Mouse (Mus musculus): ENCODE measurements around the gene Fbxo45. TPM values are rescaled to one million over a fixed set of nuclear protein-coding genes. Genes with fewer than 3 reads are reported as not detected.
"Not testable (repeated sequence)": the region's sequence is repeated elsewhere in the genome, so short reads cannot be mapped to it uniquely, and the experiment has no call there.

The Fbxo45 gene
- polyA plus RNA-seq, 2 experiments, result 4.0 to 5.1 TPM

DNA sequence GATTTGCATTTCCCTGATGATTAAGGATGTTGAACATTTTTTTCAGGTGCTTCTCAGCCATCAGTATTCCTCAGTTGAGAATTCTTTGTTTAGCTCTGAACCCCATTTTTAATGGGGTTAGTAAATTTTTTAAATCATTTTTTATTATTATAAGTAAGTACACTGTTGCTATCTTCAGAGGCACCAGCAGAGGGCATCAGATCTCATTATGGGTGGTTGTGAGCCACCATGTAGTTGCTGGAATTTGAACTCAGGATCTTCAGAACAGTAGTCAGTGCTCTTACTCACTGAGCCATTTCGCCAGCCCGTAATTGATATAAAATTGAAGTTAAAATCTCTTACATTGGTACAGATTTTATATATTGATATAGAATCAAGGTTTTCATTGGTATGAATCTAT, 17.3 kb upstream of the Fbxo45 start:
- H3K27ac ChIP-seq; ATAC-seq (ENCODE audit: insufficient read depth); H3K4me1 ChIP-seq (replicated peaks; ENCODE audit: control insufficient read depth in 2 of 2, insufficient read depth in 2 of 2, low read length in 1 of 2); H3K27me3 ChIP-seq (ENCODE audit: control insufficient read depth, insufficient read depth, low read length); H3K4me2 ChIP-seq (ENCODE audit: low read depth); H3K9ac ChIP-seq (replicated peaks); DNase-seq (ENCODE audit: low read depth in 3 of 3, low spot score in 3 of 3); H3K36me3 ChIP-seq (replicated peaks; ENCODE audit: control insufficient read depth, insufficient read depth, low read depth); H3K9me3 ChIP-seq (ENCODE audit: control insufficient read depth, low read length); H3K4me3 ChIP-seq (ENCODE audit: insufficient read depth in 1 of 2, low read depth in 2 of 2, low read length in 2 of 2): not testable (repeated sequence)
- 58% methylated on average over 2 of the region's 2 CpGs for WGBS (ENCODE audit: insufficient replicate concordance)
- peak; percentile 56 for TF ChIP-seq CTCF (IDR thresholded peaks at IDR 0.05; ENCODE audit: low read depth)

DNA sequence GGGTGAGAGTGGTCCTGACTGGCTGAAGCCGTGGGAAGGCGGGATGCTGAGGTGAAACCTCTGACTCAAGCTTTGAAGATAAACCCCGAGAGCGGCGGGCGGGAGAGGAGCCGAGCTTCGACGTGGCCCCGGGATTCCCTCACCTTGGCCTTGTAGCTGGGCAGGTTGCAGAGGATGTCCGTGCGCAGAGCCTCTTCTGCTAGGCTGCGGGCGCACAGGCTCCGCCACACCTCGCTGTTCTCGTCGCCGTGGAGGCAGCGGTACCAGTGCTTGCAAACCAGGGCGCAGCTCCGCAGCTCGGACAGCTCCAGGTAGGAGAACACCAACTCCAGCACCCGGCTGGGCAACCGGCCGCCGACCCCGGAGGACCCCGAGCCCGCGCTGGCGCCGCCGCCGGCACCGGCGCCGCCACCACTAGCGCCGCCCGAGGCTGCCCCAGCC, 587 bp downstream of the Fbxo45 start:
- ATAC-seq (ENCODE audit: insufficient read depth) (peak; percentile 52), DNase-seq (ENCODE audit: low read depth in 3 of 3, low spot score in 3 of 3) (peak; percentile 37 to 54 (median 47))
- Histone ChIP-seq H3K27ac (peak overlapping the region; percentile 82), H3K4me1 (replicated peaks; ENCODE audit: control insufficient read depth in 2 of 2, insufficient read depth in 2 of 2, low read length in 1 of 2) (peaks cover 14 to 17% of the 10 kb centered on the region in 2 experiments), H3K9ac (replicated peaks) (peak overlapping the region; percentile 94), H3K36me3 (replicated peaks; ENCODE audit: control insufficient read depth, insufficient read depth, low read depth) (peaks cover 3% of the 10 kb centered on the region; the same call in 1 of the 2 replicates), H3K27me3 (ENCODE audit: control insufficient read depth, insufficient read depth, low read length) (no peaks in the 10 kb centered on the region), H3K9me3 (ENCODE audit: control insufficient read depth, low read length) (no peaks in the 10 kb centered on the region), H3K4me2 (ENCODE audit: low read depth) (peak overlapping the region; percentile 88), H3K4me3 (ENCODE audit: insufficient read depth in 1 of 2, low read depth in 2 of 2, low read length in 2 of 2) (peak overlapping the region; percentile 68 to 91)
- WGBS (ENCODE audit: insufficient replicate concordance), result under 1% methylated on average over 41 of the region's 41 CpGs
- TF ChIP-seq EP300 (IDR thresholded peaks at IDR 0.05; ENCODE audit: low read depth) (no peak), CTCF (IDR thresholded peaks at IDR 0.05; ENCODE audit: low read depth) (no peak)

- H3K36me3 ChIP-seq (replicated peaks; ENCODE audit: control insufficient read depth, insufficient read depth, low read depth), result peaks cover 5% of the 10 kb centered on the region; the same call in 1 of the 2 replicates
- no peak for ATAC-seq (ENCODE audit: insufficient read depth)
- H3K4me3 ChIP-seq (ENCODE audit: insufficient read depth in 1 of 2, low read depth in 2 of 2, low read length in 2 of 2), result no peak overlapping the region
- no peak overlapping the region for H3K9ac ChIP-seq (replicated peaks)
- H3K9me3 ChIP-seq (ENCODE audit: control insufficient read depth, low read length), result no peaks in the 10 kb centered on the region
- DNase-seq (ENCODE audit: low read depth in 3 of 3, low spot score in 3 of 3), result no peak
- H3K27me3 ChIP-seq (ENCODE audit: control insufficient read depth, insufficient read depth, low read length), result no peaks in the 10 kb centered on the region
- H3K4me2 ChIP-seq (ENCODE audit: low read depth), result peak overlapping the region; percentile 11; the same call in 1 of the 2 replicates
- TF ChIP-seq EP300 (IDR thresholded peaks at IDR 0.05; ENCODE audit: low read depth), result no peak
- TF ChIP-seq CTCF (IDR thresholded peaks at IDR 0.05; ENCODE audit: low read depth), result no peak
- 87% methylated on average over 3 of the region's 3 CpGs for WGBS (ENCODE audit: insufficient replicate concordance)
- no peak overlapping the region for H3K27ac ChIP-seq
- peaks cover 14 to 17% of the 10 kb centered on the region in 2 experiments for H3K4me1 ChIP-seq (replicated peaks; ENCODE audit: control insufficient read depth in 2 of 2, insufficient read depth in 2 of 2, low read length in 1 of 2)
Measured at GRCm38 (mm10) chr16:32243901-32244300, 3.1 kb downstream of the Fbxo45 start.

DNA sequence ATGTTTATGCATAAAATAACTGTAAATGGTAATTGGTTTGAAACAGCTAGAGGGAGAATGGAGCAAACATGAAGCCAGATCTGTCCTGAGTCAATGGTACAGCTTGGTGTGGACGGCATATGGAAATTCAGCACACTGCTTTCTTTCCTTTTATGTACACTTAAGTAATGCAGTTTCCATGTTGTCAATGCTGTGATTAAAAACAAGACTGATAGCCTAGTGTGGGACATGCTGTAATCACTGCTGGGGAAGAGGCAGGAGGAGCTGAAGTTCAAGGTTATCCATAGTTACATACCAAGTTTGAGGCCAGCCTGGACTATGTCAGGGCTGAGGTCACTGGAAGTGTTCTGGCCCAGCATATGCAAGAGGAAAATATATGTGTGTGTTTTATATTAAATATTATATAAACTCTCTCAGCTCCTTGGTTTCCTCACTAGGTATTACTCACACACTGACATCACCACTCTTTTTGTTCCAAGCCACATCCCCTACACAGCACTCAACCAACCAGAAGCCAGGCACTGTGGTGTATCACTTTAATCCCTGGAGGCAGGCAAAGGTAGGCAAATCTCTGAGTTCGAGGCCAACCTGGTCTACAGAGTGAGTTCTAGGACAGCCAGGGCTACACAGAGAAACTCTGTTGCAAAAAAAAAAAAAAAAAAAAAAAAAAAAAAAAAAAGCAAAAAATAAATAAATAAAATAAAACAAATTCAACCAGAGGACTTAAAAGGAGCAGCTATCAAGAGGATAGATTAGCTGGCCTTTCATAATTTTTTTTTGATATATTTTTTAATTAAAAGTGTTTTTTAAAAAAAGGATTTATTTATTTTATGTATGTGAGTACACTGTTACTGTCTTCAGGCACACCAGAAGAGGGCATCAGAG, 7.3 kb downstream of the Fbxo45 start:
- no peak overlapping the region for H3K4me3 ChIP-seq (ENCODE audit: insufficient read depth in 1 of 2, low read depth in 2 of 2, low read length in 2 of 2)
- no peak overlapping the region for H3K9ac ChIP-seq (replicated peaks)
- no peaks in the 10 kb centered on the region; a peak in 1 of 4 replicates for H3K4me1 ChIP-seq (replicated peaks; ENCODE audit: control insufficient read depth in 2 of 2, insufficient read depth in 2 of 2, low read length in 1 of 2)
- DNase-seq (ENCODE audit: low read depth in 3 of 3, low spot score in 3 of 3) (no peak), ATAC-seq (ENCODE audit: insufficient read depth) (no peak)
- 79% methylated on average over 2 of the region's 2 CpGs for whole genome bisulfite sequencing (ENCODE audit: insufficient replicate concordance)
- H3K27ac ChIP-seq, result no peak overlapping the region
- TF ChIP-seq CTCF (IDR thresholded peaks at IDR 0.05; ENCODE audit: low read depth) (no peak), EP300 (IDR thresholded peaks at IDR 0.05; ENCODE audit: low read depth) (no peak)
- no peaks in the 10 kb centered on the region for H3K27me3 ChIP-seq (ENCODE audit: control insufficient read depth, insufficient read depth, low read length)
- no peaks in the 10 kb centered on the region for H3K9me3 ChIP-seq (ENCODE audit: control insufficient read depth, low read length)
- peaks cover 19% of the 10 kb centered on the region for H3K36me3 ChIP-seq (replicated peaks; ENCODE audit: control insufficient read depth, insufficient read depth, low read depth)
- H3K4me2 ChIP-seq (ENCODE audit: low read depth), result no peak overlapping the region

- Histone ChIP-seq H3K27ac (no peak overlapping the region), H3K27me3 (ENCODE audit: control insufficient read depth, insufficient read depth, low read length) (no peaks in the 10 kb centered on the region), H3K4me2 (ENCODE audit: low read depth) (no peak overlapping the region), H3K9ac (replicated peaks) (no peak overlapping the region), H3K4me3 (ENCODE audit: insufficient read depth in 1 of 2, low read depth in 2 of 2, low read length in 2 of 2) (no peak overlapping the region), H3K4me1 (replicated peaks; ENCODE audit: control insufficient read depth in 2 of 2, insufficient read depth in 2 of 2, low read length in 1 of 2) (no peaks in the 10 kb centered on the region), H3K36me3 (replicated peaks; ENCODE audit: control insufficient read depth, insufficient read depth, low read depth) (peaks cover 22% of the 10 kb centered on the region), H3K9me3 (ENCODE audit: control insufficient read depth, low read length) (no peaks in the 10 kb centered on the region)
- no peak for TF ChIP-seq CTCF (IDR thresholded peaks at IDR 0.05; ENCODE audit: low read depth)
- TF ChIP-seq EP300 (IDR thresholded peaks at IDR 0.05; ENCODE audit: low read depth), result no peak
- no peak for DNase-seq (ENCODE audit: low read depth in 3 of 3, low spot score in 3 of 3)
- 84% methylated on average over 19 of the region's 19 CpGs for WGBS (ENCODE audit: insufficient replicate concordance)
- no peak for ATAC-seq (ENCODE audit: insufficient read depth)
Measured at GRCm38 (mm10) chr16:32237930-32238680, 8.9 kb downstream of the Fbxo45 start.

- ATAC-seq (ENCODE audit: insufficient read depth); H3K4me3 ChIP-seq (ENCODE audit: insufficient read depth in 1 of 2, low read depth in 2 of 2, low read length in 2 of 2); H3K4me2 ChIP-seq (ENCODE audit: low read depth); H3K27ac ChIP-seq; H3K9ac ChIP-seq (replicated peaks); H3K4me1 ChIP-seq (replicated peaks; ENCODE audit: control insufficient read depth in 2 of 2, insufficient read depth in 2 of 2, low read length in 1 of 2); H3K27me3 ChIP-seq (ENCODE audit: control insufficient read depth, insufficient read depth, low read length); H3K9me3 ChIP-seq (ENCODE audit: control insufficient read depth, low read length); DNase-seq (ENCODE audit: low read depth in 3 of 3, low spot score in 3 of 3): not testable (repeated sequence)
- peaks cover 13% of the 10 kb centered on the region for H3K36me3 ChIP-seq (replicated peaks; ENCODE audit: control insufficient read depth, insufficient read depth, low read depth)
- 71% methylated on average over 3 of the region's 3 CpGs for WGBS (ENCODE audit: insufficient replicate concordance)
Measured at GRCm38 (mm10) chr16:32232050-32232449, 14.9 kb downstream of the Fbxo45 start.

Measured in liver, embryonic 14.5 days (tissue).